Mouse (Mus musculus): ENCODE results near the gene Txndc2.

Txndc2 gene

GRCm38 (mm10) chr17:65613463-65614412, 28.2 kb downstream of the Txndc2 start, which contains the start of gene Vapa:
Gene Vapa, minus strand, starts transcription at chr17:65613555.
- intact Hi-C loops (cut with DNase I): loop anchor here (2.0 to 5.0 kb wide), 3 partner anchors 33 to 169 kb away; partner anchors contain the start of gene Ppp4r1

- intact Hi-C loops (cut with DNase I): loop anchor here (5.0 kb wide), 2 partner anchors 64 to 169 kb away; partner anchors contain the start of gene Ppp4r1
Measured at GRCm38 (mm10) chr17:65613142-65613462, 28.9 kb downstream of the Txndc2 start.

DNA sequence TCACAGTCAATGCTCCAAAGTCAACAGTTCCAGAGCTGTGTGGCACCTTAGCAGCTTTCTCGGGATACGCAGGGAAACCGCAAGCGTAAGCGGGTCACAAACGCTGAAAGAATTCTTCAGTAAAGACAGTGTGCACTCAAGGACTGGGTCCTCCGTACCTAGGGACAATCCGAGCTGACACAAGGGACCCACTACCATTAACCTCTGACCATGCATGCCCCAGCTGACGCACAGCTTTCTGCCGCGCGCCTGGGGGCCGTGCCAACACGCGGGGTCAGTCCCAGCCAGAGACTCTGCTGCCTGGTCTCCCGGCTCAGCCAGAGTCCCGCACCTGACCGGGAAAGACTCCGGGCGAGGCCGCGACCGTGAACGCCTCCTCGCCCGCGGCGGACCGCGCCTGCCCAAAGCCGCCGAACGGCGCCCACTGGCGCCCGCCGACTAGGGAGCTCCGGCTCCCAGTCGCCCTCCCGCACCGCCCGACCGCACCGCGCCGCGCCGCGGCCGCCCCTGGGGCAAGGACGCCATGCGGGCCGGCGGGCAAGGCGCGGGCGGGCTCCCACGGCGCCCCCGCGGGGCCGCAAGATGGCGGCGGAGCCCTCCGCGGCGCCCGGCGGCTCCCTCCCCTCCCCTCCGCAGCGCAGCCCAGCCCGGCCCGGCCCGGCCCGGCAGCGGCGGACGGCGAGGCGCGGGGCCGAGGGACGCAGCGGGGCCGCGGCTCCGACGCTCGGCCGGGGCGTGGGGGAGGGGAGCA, 29.4 kb downstream of the Txndc2 start:
- intact Hi-C loops (cut with DNase I): loop anchor here (5.0 kb wide), 2 partner anchors 65 to 170 kb away; partner anchors contain the start of gene Ppp4r1

DNA sequence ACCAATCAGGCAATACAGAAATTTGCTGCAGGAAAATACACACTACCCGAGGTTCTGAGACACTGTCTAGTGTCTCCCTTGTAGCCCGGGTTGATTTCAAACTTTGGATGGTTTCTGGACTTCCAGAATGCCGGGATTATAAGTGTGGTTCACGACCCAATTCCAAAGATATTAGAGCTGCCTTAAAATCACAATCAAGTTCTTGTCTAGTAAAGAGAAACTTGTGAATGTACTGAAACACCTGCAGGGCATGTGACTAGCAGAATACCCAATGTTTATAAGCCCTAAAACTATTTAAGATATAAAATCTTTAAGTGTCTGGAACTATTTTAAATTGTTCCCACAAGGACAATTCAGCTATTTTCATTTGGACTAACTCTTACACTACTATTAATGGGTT, 30.2 kb downstream of the Txndc2 start:
- intact Hi-C loops (cut with DNase I): loop anchor here (5.0 kb wide), 2 partner anchors 66 to 171 kb away; partner anchors contain the start of gene Ppp4r1

DNA sequence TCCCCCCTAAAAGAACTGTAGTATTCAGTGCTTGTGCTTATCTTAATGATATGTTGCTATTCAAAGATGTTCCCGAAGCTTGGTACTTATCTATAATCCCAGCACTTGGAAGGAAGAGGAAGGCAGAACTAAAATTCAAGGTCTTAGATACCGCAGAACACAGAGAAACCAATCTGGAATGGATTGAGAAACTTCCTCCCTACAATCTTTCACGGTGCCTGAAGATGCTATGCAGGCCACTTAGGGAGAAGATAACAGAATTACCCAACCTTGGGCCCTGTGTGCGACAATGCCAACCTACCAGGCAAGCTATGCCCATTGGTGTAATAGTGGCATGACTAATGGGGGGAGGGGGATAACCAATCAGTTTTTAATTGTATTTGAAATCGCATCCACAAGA, 33.2 kb downstream of the Txndc2 start:
- intact Hi-C loops (cut with DNase I): no loop called here

GRCm38 (mm10) chr17:65608312-65608687, 33.7 kb downstream of the Txndc2 start:
- intact Hi-C loops (cut with DNase I): no loop called here

DNA sequence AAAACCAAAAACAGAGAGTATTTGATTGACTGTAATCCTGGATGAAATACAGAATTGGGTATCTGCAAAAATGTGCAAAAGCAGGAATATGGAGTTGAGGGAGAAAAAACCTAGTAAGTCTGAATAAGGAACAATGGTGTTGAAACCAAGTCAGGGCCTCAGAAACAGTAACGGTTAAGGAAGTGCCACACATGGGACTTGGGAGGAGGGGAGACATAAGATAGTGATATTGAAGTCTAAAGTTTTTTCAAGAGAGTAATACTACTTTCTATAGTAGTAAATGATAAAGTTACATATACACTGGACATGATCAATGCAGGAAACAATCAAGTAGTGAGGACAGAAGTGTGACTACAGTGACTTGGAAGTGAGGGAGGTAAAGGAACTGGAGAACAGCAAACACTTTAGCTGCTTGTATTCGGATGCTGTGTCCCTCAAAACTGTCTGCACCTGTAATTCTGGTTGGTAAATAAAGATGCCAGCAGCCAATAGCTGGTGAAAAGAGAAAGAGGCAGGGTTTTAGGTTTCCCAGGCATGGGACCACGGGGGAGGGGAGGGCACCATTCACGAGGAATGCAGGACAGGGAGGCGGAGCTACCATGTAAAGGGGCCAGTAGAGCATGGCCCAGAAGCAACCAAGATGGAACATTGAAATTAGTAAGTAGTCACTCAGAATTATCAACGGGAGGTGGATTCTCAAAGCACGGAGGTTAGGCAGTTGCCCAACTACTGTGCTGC, 34.2 kb downstream of the Txndc2 start:
- intact Hi-C loops (cut with DNase I): no loop called here

DNA sequence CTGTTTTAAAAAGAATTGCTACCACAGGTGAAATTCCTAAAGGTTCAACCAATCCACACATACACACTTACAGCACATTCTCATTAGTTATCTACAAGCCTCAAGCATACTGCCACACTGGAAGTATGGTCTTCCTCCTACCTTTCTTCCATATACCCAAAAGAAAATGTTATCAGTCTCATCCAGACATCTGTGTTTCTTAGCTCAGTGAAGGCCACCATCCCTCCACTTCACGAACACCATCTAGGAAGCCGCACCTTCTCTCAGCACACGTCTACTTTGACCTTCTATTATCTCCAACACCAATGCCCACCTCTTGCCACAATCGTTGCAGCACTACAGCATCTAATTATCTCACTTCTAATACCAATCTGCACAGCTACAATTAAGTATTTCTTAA, 36.0 kb downstream of the Txndc2 start:
- intact Hi-C loops (cut with DNase I): no loop called here

- intact Hi-C loops (cut with DNase I): no loop called here
Measured at GRCm38 (mm10) chr17:65604892-65605291, 37.1 kb downstream of the Txndc2 start.

DNA sequence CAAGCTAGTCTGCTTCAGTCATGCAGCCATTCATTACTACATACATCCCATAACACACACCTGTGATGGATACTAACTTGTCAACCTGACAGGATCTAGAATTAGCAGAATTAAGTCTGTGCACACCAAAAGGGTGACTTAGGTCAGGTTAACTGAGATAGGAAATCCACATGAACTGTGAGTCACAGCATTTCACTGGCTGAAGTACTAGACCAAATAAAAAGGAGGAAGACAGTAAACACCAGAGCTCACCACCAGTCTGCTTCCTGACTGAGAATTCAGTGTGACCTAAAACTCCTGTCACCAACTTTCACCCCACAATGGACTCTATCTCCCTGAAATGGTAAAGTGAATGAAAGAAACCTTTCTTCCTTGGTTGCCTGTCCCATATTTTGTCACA, 37.7 kb downstream of the Txndc2 start:
- intact Hi-C loops (cut with DNase I): no loop called here

- intact Hi-C loops (cut with DNase I): no loop called here
Measured at GRCm38 (mm10) chr17:65597857-65598486, 44.0 kb downstream of the Txndc2 start.

GRCm38 (mm10) chr17:65594687-65595086, 47.3 kb downstream of the Txndc2 start:
- intact Hi-C loops (cut with DNase I): no loop called here
